Mouse (Mus musculus): ENCODE results near the gene Cops7a. TPM values are rescaled to one million over a fixed set of nuclear protein-coding genes. Genes with fewer than 3 reads are reported as not detected.

Gene Cops7a
- polyA plus RNA-seq, 1 experiment from 2014 or later: 142 TPM

- no peaks in the 10 kb centered on the region for H3K9me3 ChIP-seq (replicated peaks)
These were observed 21.8 kb downstream of the Cops7a start for GRCm38 (mm10) chr6:124943526-124943925.

GRCm38 (mm10) chr6:124941679-124942078 lies 23.7 kb downstream of the Cops7a start:
- WGBS: 100% methylated on average over 1 of the region's 1 CpGs
- peaks cover 34% of the 10 kb centered on the region for H3K36me3 ChIP-seq
- DNase-seq (ENCODE audit: low spot score): no peak
- no peaks in the 10 kb centered on the region for H3K4me1 ChIP-seq
- no peak overlapping the region for H3K27ac ChIP-seq (replicated peaks)
- no peak overlapping the region for H3K4me3 ChIP-seq
- H3K27me3 ChIP-seq (ENCODE audit: low read depth, poor library complexity, severe bottlenecking): no peaks in the 10 kb centered on the region
- no peaks in the 10 kb centered on the region for H3K9me3 ChIP-seq (replicated peaks)

More at GRCm38 (mm10) chr6:124943526-124943925, 21.8 kb downstream of the Cops7a start:
- Histone ChIP-seq H3K36me3 (peaks cover 16% of the 10 kb centered on the region), H3K27me3 (ENCODE audit: low read depth, poor library complexity, severe bottlenecking) (no peaks in the 10 kb centered on the region), H3K27ac (replicated peaks) (no peak overlapping the region), H3K4me3 (no peak overlapping the region), H3K4me1 (no peaks in the 10 kb centered on the region)
- WGBS: 92% methylated on average over 3 of the region's 3 CpGs
- no peak for DNase-seq (ENCODE audit: low spot score)

- WGBS: 93% methylated on average over 7 of the region's 7 CpGs
- no peak overlapping the region for H3K4me3 ChIP-seq
- no peaks in the 10 kb centered on the region for H3K9me3 ChIP-seq (replicated peaks)
- H3K4me1 ChIP-seq: 0 out of 2 replicates have a peak, but pooled peaks cover 4% of the 10 kb centered on the region
- no peak for DNase-seq (ENCODE audit: low spot score)
- peaks cover 65% of the 10 kb centered on the region for H3K36me3 ChIP-seq
- no peak overlapping the region for H3K27ac ChIP-seq (replicated peaks)
- H3K27me3 ChIP-seq (ENCODE audit: low read depth, poor library complexity, severe bottlenecking): no peaks in the 10 kb centered on the region
These were observed 26.8 kb downstream of the Cops7a start for GRCm38 (mm10) chr6:124938554-124938953.

- Histone ChIP-seq H3K36me3 (peaks cover 75% of the 10 kb centered on the region), H3K27me3 (ENCODE audit: low read depth, poor library complexity, severe bottlenecking) (no peaks in the 10 kb centered on the region), H3K27ac (replicated peaks) (no peak overlapping the region), H3K4me1 (peaks cover 10% of the 10 kb centered on the region), H3K4me3 (no peak overlapping the region), H3K9me3 (replicated peaks) (no peaks in the 10 kb centered on the region)
- DNase-seq (ENCODE audit: low spot score): no peak
- 87% methylated on average over 2 of the region's 2 CpGs for WGBS
These were observed 27.8 kb downstream of the Cops7a start for GRCm38 (mm10) chr6:124937493-124937892.

- H3K27me3 ChIP-seq (ENCODE audit: low read depth, poor library complexity, severe bottlenecking): no peaks in the 10 kb centered on the region
- peaks cover 80% of the 10 kb centered on the region for H3K36me3 ChIP-seq
- WGBS: 97% methylated on average over 1 of the region's 1 CpGs
These were observed 28.7 kb downstream of the Cops7a start for GRCm38 (mm10) chr6:124936681-124937080.

GRCm38 (mm10) chr6:124934670-124935069 lies 30.7 kb downstream of the Cops7a start:
- no peak for DNase-seq (ENCODE audit: low spot score)
- WGBS: 97% methylated on average over 7 of the region's 7 CpGs
- H3K4me3 ChIP-seq: no peak overlapping the region
- H3K36me3 ChIP-seq: peaks cover 75% of the 10 kb centered on the region
- peaks cover 30% of the 10 kb centered on the region for H3K4me1 ChIP-seq
- H3K9me3 ChIP-seq (replicated peaks): no peaks in the 10 kb centered on the region
- no peak overlapping the region for H3K27ac ChIP-seq (replicated peaks)
- no peaks in the 10 kb centered on the region for H3K27me3 ChIP-seq (ENCODE audit: low read depth, poor library complexity, severe bottlenecking)

More at GRCm38 (mm10) chr6:124936681-124937080, 28.7 kb downstream of the Cops7a start:
- peaks cover 18% of the 10 kb centered on the region for H3K4me1 ChIP-seq
- DNase-seq (ENCODE audit: low spot score): no peak
- H3K27ac ChIP-seq (replicated peaks): no peak overlapping the region
- H3K9me3 ChIP-seq (replicated peaks): no peaks in the 10 kb centered on the region
- H3K4me3 ChIP-seq: no peak overlapping the region

- WGBS: 95% methylated on average over 3 of the region's 3 CpGs
- H3K36me3 ChIP-seq: peaks cover 61% of the 10 kb centered on the region
- H3K4me3 ChIP-seq: peak overlapping the region; percentile 98; the same call in 1 of the 2 replicates
- H3K27me3 ChIP-seq (ENCODE audit: low read depth, poor library complexity, severe bottlenecking): no peaks in the 10 kb centered on the region
- H3K4me1 ChIP-seq: peaks cover 31% of the 10 kb centered on the region
- no peak overlapping the region for H3K27ac ChIP-seq (replicated peaks)
- H3K9me3 ChIP-seq (replicated peaks): no peaks in the 10 kb centered on the region
- no peak for DNase-seq (ENCODE audit: low spot score)
These were observed 32.2 kb downstream of the Cops7a start for GRCm38 (mm10) chr6:124933127-124933526.

- peaks cover 52% of the 10 kb centered on the region for H3K36me3 ChIP-seq
- H3K9me3 ChIP-seq (replicated peaks): no peaks in the 10 kb centered on the region
- WGBS: 63% methylated on average over 12 of the region's 12 CpGs
- H3K27ac ChIP-seq (replicated peaks): peak overlapping the region; percentile 95
- H3K27me3 ChIP-seq (ENCODE audit: low read depth, poor library complexity, severe bottlenecking): no peaks in the 10 kb centered on the region
- DNase-seq (ENCODE audit: low spot score): no peak
- H3K4me3 ChIP-seq: peak overlapping the region; percentile 98
- H3K4me1 ChIP-seq: peaks cover 31% of the 10 kb centered on the region
These were observed 33.0 kb downstream of the Cops7a start for GRCm38 (mm10) chr6:124932314-124932695.

- Histone ChIP-seq H3K4me3 (peak overlapping the region; percentile 98), H3K27ac (replicated peaks) (peak overlapping the region; percentile 95), H3K27me3 (ENCODE audit: low read depth, poor library complexity, severe bottlenecking) (no peaks in the 10 kb centered on the region), H3K36me3 (peaks cover 47% of the 10 kb centered on the region), H3K9me3 (replicated peaks) (no peaks in the 10 kb centered on the region), H3K4me1 (peaks cover 31% of the 10 kb centered on the region)
- 1% methylated on average over 48 of the region's 48 CpGs for WGBS
- peak; percentile 49 for DNase-seq (ENCODE audit: low spot score)
These were observed 33.6 kb downstream of the Cops7a start for GRCm38 (mm10) chr6:124931525-124932313.

- H3K4me3 ChIP-seq: peak within 1 kb of the TSS; percentile 98
- H3K36me3 ChIP-seq: peaks cover 39% of the 10 kb centered on the region
- H3K9me3 ChIP-seq (replicated peaks): no peaks in the 10 kb centered on the region
- peak; percentile 99 for DNase-seq (ENCODE audit: low spot score)
- no peaks in the 10 kb centered on the region for H3K27me3 ChIP-seq (ENCODE audit: low read depth, poor library complexity, severe bottlenecking)
- peak within 1 kb of the TSS; percentile 95 for H3K27ac ChIP-seq (replicated peaks)
- H3K4me1 ChIP-seq: peaks cover 31% of the 10 kb centered on the region
- WGBS: under 1% methylated on average over 59 of the region's 64 CpGs
These were observed 34.4 kb downstream of the Cops7a start, which contains the start of gene Mlf2 for GRCm38 (mm10) chr6:124930754-124931524. TSS of gene Mlf2 (plus strand) at chr6:124931386.

GRCm38 (mm10) chr6:124930231-124930630 lies 35.1 kb downstream of the Cops7a start:
- Histone ChIP-seq H3K4me3 (peak overlapping the region; percentile 98), H3K4me1 (peaks cover 34% of the 10 kb centered on the region), H3K36me3 (peaks cover 32% of the 10 kb centered on the region), H3K27ac (replicated peaks) (peak overlapping the region; percentile 95), H3K27me3 (ENCODE audit: low read depth, poor library complexity, severe bottlenecking) (no peaks in the 10 kb centered on the region), H3K9me3 (replicated peaks) (no peaks in the 10 kb centered on the region)
- DNase-seq (ENCODE audit: low spot score): no peak
- WGBS: 30% methylated on average over 1 of the region's 1 CpGs

GRCm38 (mm10) chr6:124925941-124926340 lies 39.4 kb downstream of the Cops7a start:
- no peak overlapping the region for H3K4me3 ChIP-seq
- no peaks in the 10 kb centered on the region for H3K36me3 ChIP-seq
- H3K9me3 ChIP-seq (replicated peaks): no peaks in the 10 kb centered on the region
- H3K27ac ChIP-seq (replicated peaks): no peak overlapping the region
- 64% methylated on average over 5 of the region's 5 CpGs for WGBS
- peaks cover 27% of the 10 kb centered on the region for H3K4me1 ChIP-seq
- H3K27me3 ChIP-seq (ENCODE audit: low read depth, poor library complexity, severe bottlenecking): no peaks in the 10 kb centered on the region
- DNase-seq (ENCODE audit: low spot score): no peak
